Mouse (Mus musculus) MEL (cell line): Measurements from ENCODE around the gene Cpm. TPM values are rescaled to one million over a fixed set of nuclear protein-coding genes. Genes with fewer than 3 reads are reported as not detected.

Experiments
- DNase-seq: peaks from one replicate; pipeline ENCODE4 v3.0.0; 2011; ENCODE audit warnings: low read depth, low spot score
- H3K27ac ChIP-seq: 2 replicates; pipeline ENCODE4 v1.5.1; 2012; ENCODE audit warnings: low read depth, mild to moderate bottlenecking, control low read depth, low read length, moderate library complexity; ENCODE audit not compliant: control insufficient read depth
- H3K27me3 ChIP-seq, 2 experiments: fragments of 150-350 bp in 1 of 2; sonication (generic) in 1 of 2; 2 replicates each; pipeline ENCODE4 v1.6.1; 2012; ENCODE audit warnings: low read length in 2 of 2, mild to moderate bottlenecking in 2 of 2, improper control_type of control experiment in 1 of 2, moderate library complexity in 1 of 2; ENCODE audit not compliant: insufficient read depth in 2 of 2, control insufficient read depth in 1 of 2
- H3K36me3 ChIP-seq, 2 experiments: 2 replicates each; pipeline ENCODE4 v1.6.1; 2012 to 2014; ENCODE audit warnings: low read length in 2 of 2, improper control_type of control experiment in 1 of 2, inconsistent platforms in 1 of 2, mild to moderate bottlenecking in 1 of 2; ENCODE audit not compliant: insufficient read depth in 2 of 2, control insufficient read depth in 1 of 2
- H3K4me1 ChIP-seq, 2 experiments: fragments of 150-350 bp in 1 of 2; sonication (generic) in 1 of 2; 2 replicates each; pipeline ENCODE4 v1.6.1; 2012; ENCODE audit warnings: low read length in 2 of 2, improper control_type of control experiment in 1 of 2, mild to moderate bottlenecking in 1 of 2; ENCODE audit not compliant: insufficient read depth in 2 of 2, control insufficient read depth in 1 of 2
- H3K4me3 ChIP-seq, 2 experiments: fragments of 150-350 bp in 1 of 2; sonication (generic) in 1 of 2; 2 replicates each; pipeline ENCODE4 v1.5.1; 2012; ENCODE audit warnings: low read depth in 2 of 2, low read length in 2 of 2, mild to moderate bottlenecking in 2 of 2, moderate library complexity in 2 of 2, control low read depth in 1 of 2, improper control_type of control experiment in 1 of 2; ENCODE audit not compliant: control insufficient read depth in 1 of 2, insufficient read depth in 1 of 2
- H3K79me2 ChIP-seq: 2 replicates; pipeline ENCODE4 v1.6.1; 2012; ENCODE audit warnings: mild to moderate bottlenecking, low read length, moderate library complexity; ENCODE audit not compliant: control insufficient read depth, poor library complexity, insufficient read depth
- H3K9ac ChIP-seq: 2 replicates; pipeline ENCODE4 v1.6.1; 2012; ENCODE audit warnings: low read depth, mild to moderate bottlenecking, control low read depth, low read length, moderate library complexity; ENCODE audit not compliant: control insufficient read depth, poor library complexity, severe bottlenecking
- H3K9me3 ChIP-seq: fragments of 150-350 bp; sonication (generic); replicated peaks from 2 replicates; pipeline ENCODE4 v1.6.1; 2012; ENCODE audit warnings: mild to moderate bottlenecking, low read length, improper control_type of control experiment, moderate library complexity; ENCODE audit not compliant: insufficient read depth
- E2F4 ChIP-seq: IDR thresholded peaks from 2 replicates; pipeline ENCODE4 v1.6.1; 2011; ENCODE audit warnings: low read depth, low read length, improper control_type of control experiment, borderline replicate concordance
- ELF1 ChIP-seq: IDR thresholded peaks from 2 replicates; pipeline ENCODE4 v1.6.1; 2014; ENCODE audit warnings: low read depth, mild to moderate bottlenecking, inconsistent platforms, low read length, improper control_type of control experiment, moderate library complexity
- EP300 ChIP-seq, 2 experiments: IDR thresholded peaks; 2 replicates each; pipeline ENCODE4 v1.6.1; 2011; ENCODE audit warnings: improper control_type of control experiment in 2 of 2, low read length in 2 of 2, low read depth in 1 of 2, mild to moderate bottlenecking in 1 of 2
- MEF2A ChIP-seq: IDR thresholded peaks from 2 replicates; pipeline ENCODE4 v1.6.1; 2014; ENCODE audit warnings: low read depth, mild to moderate bottlenecking, inconsistent platforms, low read length, improper control_type of control experiment; ENCODE audit not compliant: poor library complexity, insufficient replicate concordance, severe bottlenecking; ENCODE audit errors: extremely low read depth
- MYB ChIP-seq: IDR thresholded peaks from 2 replicates; pipeline ENCODE4 v1.6.1; 2011; ENCODE audit warnings: mild to moderate bottlenecking, low read depth, low read length, improper control_type of control experiment
- NRF1 ChIP-seq: IDR thresholded peaks from 2 replicates; pipeline ENCODE4 v1.6.1; 2014; ENCODE audit warnings: low read depth, mild to moderate bottlenecking, inconsistent platforms, low read length, improper control_type of control experiment, moderate library complexity; ENCODE audit not compliant: poor library complexity, insufficient read depth, severe bottlenecking
- POLR2AphosphoS5 ChIP-seq: IDR thresholded peaks from 2 replicates; pipeline ENCODE4 v1.6.1; 2012; ENCODE audit warnings: low read depth, borderline replicate concordance, mild to moderate bottlenecking, inconsistent platforms, low read length, moderate library complexity, mixed read lengths
- RCOR1 ChIP-seq: IDR thresholded peaks from 2 replicates; pipeline ENCODE4 v1.6.1; 2012; ENCODE audit warnings: low read depth, mild to moderate bottlenecking, inconsistent platforms, low read length, improper control_type of control experiment
- SIN3A ChIP-seq: IDR thresholded peaks from 2 replicates; pipeline ENCODE4 v1.6.1; 2012; ENCODE audit warnings: low read length, improper control_type of control experiment, inconsistent platforms
- UBTF ChIP-seq: IDR thresholded peaks from 2 replicates; pipeline ENCODE4 v1.6.1; 2012; ENCODE audit warnings: low read depth, mild to moderate bottlenecking, inconsistent platforms, low read length, improper control_type of control experiment, moderate library complexity, borderline replicate concordance; ENCODE audit not compliant: insufficient read depth
- ZMIZ1 ChIP-seq: IDR thresholded peaks from 2 replicates; pipeline ENCODE4 v1.6.1; 2012; ENCODE audit warnings: low read depth, mild to moderate bottlenecking, inconsistent platforms, low read length, improper control_type of control experiment, moderate library complexity
- polyA plus RNA-seq, 2 experiments: library from polyadenylated mRNA; stranded (reverse) in 1 of 2; unstranded in 1 of 2; fragments of >175 nt in 1 of 2; fragments of >200 nt in 1 of 2; gene quantifications; 2 replicates each; pipeline versions ENCODE4 v1.2.1 to v1.2.4; 2012; ENCODE audit warnings: low replicate concordance in 2 of 2, low read depth in 1 of 2; ENCODE audit not compliant: insufficient read length in 2 of 2, insufficient read depth in 1 of 2, missing spikeins in 1 of 2
- total RNA-seq: library from RNA; depleted of rRNA; stranded (reverse); fragments of 300-350 nt; gene quantifications from 2 replicates; pipeline ENCODE4 v1.2.3, GENCODE M21; 2012

Cpm gene
- total and polyA plus RNA-seq, 3 experiments, result 0.04 to 0.40 TPM; not detected in 1

DNA sequence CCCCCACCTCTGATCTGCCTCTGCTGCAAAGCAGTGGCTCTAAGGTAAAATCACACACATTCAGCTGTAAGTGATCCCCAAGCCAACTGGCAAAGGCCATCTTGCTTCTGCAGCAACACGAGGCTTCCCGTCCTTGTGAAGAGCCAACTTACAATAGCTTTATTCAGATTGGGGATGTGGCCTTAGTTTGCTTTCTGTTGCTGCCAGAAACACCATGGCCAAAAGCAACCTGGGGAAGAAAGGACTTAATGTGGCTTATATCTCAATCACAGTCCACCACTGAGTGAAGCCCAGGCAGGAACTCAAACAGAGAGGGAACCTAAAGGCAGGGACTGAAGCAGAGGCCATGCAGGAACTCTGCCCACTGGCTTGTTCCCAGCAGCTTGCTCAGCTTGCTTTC, 17.3 kb upstream of the Cpm start:
- Histone ChIP-seq H3K4me3 (no peak overlapping the region), H3K27ac (no peak overlapping the region), H3K36me3 (no peaks in the 10 kb centered on the region), H3K79me2 (no peaks in the 10 kb centered on the region), H3K9me3 (no peaks in the 10 kb centered on the region), H3K4me1 (no peaks in the 10 kb centered on the region), H3K27me3 (no peaks in the 10 kb centered on the region; a peak in 1 of 4 replicates), H3K9ac (no peak overlapping the region)
- no peak for DNase-seq
- no peak for TF ChIP-seq EP300 (IDR thresholded peaks at IDR 0.05; ENCODE audit: low read depth in 1 of 2, low read length in 2 of 2)

DNA sequence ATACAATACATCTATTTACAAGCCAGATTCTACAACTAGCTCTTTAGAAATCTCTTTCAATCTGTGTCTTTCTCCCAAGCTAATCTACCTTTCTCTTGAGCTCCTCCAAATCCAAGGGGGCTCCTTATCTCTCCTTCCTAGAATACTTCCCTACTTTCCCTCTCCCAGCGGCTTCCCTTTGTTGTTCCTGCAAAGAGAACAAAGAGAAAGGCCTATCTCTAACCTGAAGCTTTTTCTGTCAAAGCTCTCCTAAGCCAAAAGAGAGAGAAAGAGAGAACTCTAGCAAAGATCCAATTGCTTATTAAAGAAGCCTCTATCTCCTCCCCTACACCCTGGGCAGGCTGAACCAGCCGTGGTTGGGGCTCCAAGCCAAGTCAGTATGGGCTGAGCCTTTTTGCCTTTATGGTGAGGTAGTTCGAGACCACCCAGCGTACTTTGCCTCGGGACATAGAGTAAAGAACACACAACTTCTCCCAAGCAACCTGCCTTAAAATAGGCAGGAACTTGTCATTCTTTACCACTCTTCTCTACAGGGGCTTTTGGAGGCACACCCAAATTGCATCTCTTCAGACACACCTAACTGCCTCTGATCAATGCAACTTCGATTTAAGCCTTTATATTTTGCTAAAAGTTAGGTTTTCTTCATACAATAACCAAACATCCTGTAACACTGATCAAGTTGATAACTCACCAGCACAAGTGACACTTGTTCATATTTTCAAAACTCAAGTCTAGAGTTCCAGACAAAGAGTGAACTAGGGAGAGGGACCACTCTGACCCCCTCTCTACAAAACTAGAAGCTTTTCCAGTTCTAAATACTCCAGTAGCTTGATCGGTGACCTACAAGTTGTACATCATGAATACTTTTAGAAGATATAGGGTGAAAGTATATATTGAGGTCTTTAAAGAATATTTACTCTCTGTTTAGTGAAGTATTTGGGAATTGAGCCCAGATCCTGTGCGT, 16.4 kb upstream of the Cpm start:
- Histone ChIP-seq H3K79me2 (no peaks in the 10 kb centered on the region), H3K9ac (no peak overlapping the region), H3K9me3 (no peaks in the 10 kb centered on the region), H3K27me3 (no peaks in the 10 kb centered on the region; a peak in 1 of 4 replicates)
- no peak for DNase-seq
- TF ChIP-seq MYB (no peak), SIN3A (no peak), UBTF (no peak)
- TF ChIP-seq, all 39 proteins: peak for 0
- H3K4me3 ChIP-seq, result no peak overlapping the region
- H3K4me1 ChIP-seq, result no peaks in the 10 kb centered on the region
- no peak overlapping the region for H3K27ac ChIP-seq
- no peaks in the 10 kb centered on the region for H3K36me3 ChIP-seq

DNA sequence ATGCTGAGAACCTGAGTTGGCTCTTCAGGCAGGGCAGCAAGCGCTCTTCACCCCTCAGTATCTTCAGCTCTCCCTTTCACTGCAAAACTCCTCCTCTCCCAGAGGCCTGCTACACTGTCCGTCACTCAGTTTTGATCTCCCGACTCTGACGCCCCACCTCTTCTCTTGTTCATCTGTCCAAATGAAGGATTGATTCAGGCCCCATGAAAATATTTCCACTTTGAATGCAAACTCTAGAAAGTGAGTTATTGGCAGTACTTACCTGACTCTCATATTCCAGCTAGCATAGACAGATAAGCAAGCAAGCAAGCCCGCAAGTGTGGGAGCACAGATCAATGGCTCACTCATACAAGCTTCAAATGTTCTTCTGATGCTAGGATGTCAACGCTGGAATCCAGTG, 15.3 kb upstream of the Cpm start:
- Histone ChIP-seq H3K36me3 (no peaks in the 10 kb centered on the region), H3K4me1 (no peaks in the 10 kb centered on the region), H3K27ac (no peak overlapping the region), H3K9me3 (no peaks in the 10 kb centered on the region), H3K27me3 (no peaks in the 10 kb centered on the region; a peak in 1 of 4 replicates), H3K79me2 (no peaks in the 10 kb centered on the region), H3K9ac (no peak overlapping the region), H3K4me3 (no peak overlapping the region)
- TF ChIP-seq MEF2A, result no peak
- no peak for TF ChIP-seq SIN3A
- TF ChIP-seq POLR2AphosphoS5, result no peak
- no peak for TF ChIP-seq ELF1
- no peak for TF ChIP-seq E2F4
- no peak for TF ChIP-seq ZMIZ1
- TF ChIP-seq NRF1, result no peak
- TF ChIP-seq RCOR1, result no peak
- DNase-seq, result no peak
